Mouse (Mus musculus): ENCODE data around the gene Sav1. TPM values are rescaled to one million over a fixed set of nuclear protein-coding genes. Genes with fewer than 3 reads are reported as not detected.

Gene Sav1
- 9.3 and 11.4 TPM in 2 replicates for polyA plus RNA-seq (2012; rRNA removed)

DNA sequence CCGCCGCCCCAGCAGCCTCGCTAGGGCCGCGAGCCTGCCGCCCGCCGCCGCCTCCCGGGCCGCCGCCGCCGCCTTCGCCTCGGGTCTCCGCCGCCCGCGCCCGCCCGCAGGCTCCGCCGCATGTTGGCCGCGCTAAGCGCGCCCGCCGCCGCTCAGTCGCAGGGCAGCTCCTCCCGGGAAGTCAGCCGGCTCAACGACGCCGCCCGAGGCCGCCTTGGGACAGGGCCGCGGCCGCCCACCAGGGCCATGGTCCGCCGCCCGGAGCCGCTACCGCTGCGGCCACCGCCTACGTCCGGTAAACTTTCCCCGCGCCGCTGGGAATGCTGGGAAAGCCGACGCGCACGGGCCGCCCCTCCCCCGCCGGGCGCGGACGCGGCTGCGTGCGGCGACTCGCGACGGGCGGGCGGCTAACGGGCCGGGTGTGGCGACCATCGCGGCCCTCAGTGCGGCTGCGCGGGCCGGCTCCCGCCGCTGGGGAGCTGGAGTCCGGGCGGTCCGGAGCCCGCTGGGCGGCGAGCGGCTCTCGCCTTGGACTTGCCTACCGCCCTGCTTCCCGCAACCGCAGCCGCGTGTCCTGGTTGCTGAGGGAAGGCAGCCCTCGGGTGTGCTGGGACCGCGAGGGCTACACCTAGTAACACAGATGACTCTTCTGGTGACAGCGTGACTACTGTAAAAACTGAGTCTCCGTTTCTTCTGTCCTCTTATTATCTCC lies at the start of gene Sav1:
Gene Sav1, minus strand, starts transcription at position 217 of the 712 bp plus-strand sequence.
- WGBS, result under 1% methylated on average over 87 of the region's 102 CpGs
- Histone ChIP-seq H3K4me3 (ENCODE audit: extremely low read depth, insufficient read depth, insufficient read length) (peak within 1 kb of the TSS; percentile 73), H3K27me3 (ENCODE audit: control insufficient read depth, insufficient read depth, low read length) (no peaks in the 10 kb centered on the region), H3K36me3 (ENCODE audit: control insufficient read depth, insufficient read depth, low read length) (peaks cover 16% of the 10 kb centered on the region), H3K4me1 (ENCODE audit: control insufficient read depth, insufficient read depth, insufficient read length) (peaks cover 3% of the 10 kb centered on the region; the same call in 1 of the 2 replicates), H3K27ac (ENCODE audit: insufficient read depth, low read length) (peak within 1 kb of the TSS; percentile 76)
- DNase-seq (ENCODE audit: low read depth in 1 of 2, low spot score in 2 of 2), result peak; percentile 38 to 77
- no peak for TF ChIP-seq CTCF (IDR thresholded peaks at IDR 0.05; ENCODE audit: extremely low read depth, insufficient read depth, insufficient read length, insufficient replicate concordance)
- no peak; the same call in none of the 2 replicates for TF ChIP-seq POLR2A (IDR thresholded peaks at IDR 0.05; ENCODE audit: low read depth, low read length)

DNA sequence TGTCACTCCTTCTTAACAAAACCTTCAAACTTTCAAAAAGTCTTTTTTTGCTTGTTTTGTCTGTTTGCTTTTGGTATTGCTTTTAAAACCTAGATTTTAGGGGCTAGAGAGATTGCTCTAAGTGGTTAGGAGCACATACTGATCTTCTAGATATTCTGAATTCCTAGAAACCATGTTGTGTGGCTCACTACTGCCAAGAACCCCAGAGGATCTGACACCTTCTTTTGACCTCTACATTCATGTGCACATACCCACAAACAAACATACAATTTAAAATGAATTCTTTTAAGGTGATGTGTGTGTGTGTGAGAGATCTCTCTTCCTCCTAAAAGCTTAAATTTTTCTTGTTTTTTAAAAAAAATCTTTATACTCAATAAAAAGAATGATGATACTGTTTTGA lies 39.4 kb upstream of the Sav1 start:
- Histone ChIP-seq H3K27me3 (ENCODE audit: control insufficient read depth, insufficient read depth, low read length) (no peaks in the 10 kb centered on the region), H3K4me1 (ENCODE audit: control insufficient read depth, insufficient read depth, insufficient read length) (no peaks in the 10 kb centered on the region), H3K4me3 (ENCODE audit: extremely low read depth, insufficient read depth, insufficient read length) (no peak overlapping the region), H3K27ac (ENCODE audit: insufficient read depth, low read length) (no peak overlapping the region), H3K36me3 (ENCODE audit: control insufficient read depth, insufficient read depth, low read length) (peaks cover 48% of the 10 kb centered on the region)
- no peak for DNase-seq (ENCODE audit: low read depth in 1 of 2, low spot score in 2 of 2)
- TF ChIP-seq CTCF (IDR thresholded peaks at IDR 0.05; ENCODE audit: extremely low read depth, insufficient read depth, insufficient read length, insufficient replicate concordance) (no peak), POLR2A (IDR thresholded peaks at IDR 0.05; ENCODE audit: low read depth, low read length) (no peak)

DNA sequence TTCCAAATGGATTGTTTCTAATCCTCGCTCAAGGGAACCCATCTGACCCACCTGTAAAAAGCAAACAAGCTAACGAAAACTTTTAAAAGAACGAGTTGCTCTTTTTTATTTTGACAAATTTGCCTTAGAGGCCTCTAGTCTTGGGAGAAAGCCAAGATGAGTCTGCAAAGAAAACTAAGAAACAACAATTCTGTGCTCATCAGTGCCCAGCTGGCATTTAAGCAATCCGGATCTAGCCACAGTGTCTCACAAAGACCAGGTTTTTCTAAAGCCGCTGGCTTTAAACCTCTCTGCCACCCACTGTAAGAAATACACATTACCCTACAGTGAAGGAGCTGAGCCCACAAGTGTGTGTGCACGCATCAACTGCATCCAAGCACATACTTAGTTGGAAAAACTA lies 38.6 kb upstream of the Sav1 start:
- 95% methylated on average over 6 of the region's 6 CpGs for WGBS
- no peaks in the 10 kb centered on the region for H3K27me3 ChIP-seq (ENCODE audit: control insufficient read depth, insufficient read depth, low read length)
- no peak for DNase-seq (ENCODE audit: low read depth in 1 of 2, low spot score in 2 of 2)
- TF ChIP-seq CTCF (IDR thresholded peaks at IDR 0.05; ENCODE audit: extremely low read depth, insufficient read depth, insufficient read length, insufficient replicate concordance), result no peak
- TF ChIP-seq POLR2A (IDR thresholded peaks at IDR 0.05; ENCODE audit: low read depth, low read length), result no peak
- peaks cover 47% of the 10 kb centered on the region for H3K36me3 ChIP-seq (ENCODE audit: control insufficient read depth, insufficient read depth, low read length)
- no peak overlapping the region for H3K4me3 ChIP-seq (ENCODE audit: extremely low read depth, insufficient read depth, insufficient read length)
- no peak overlapping the region for H3K27ac ChIP-seq (ENCODE audit: insufficient read depth, low read length)
- no peaks in the 10 kb centered on the region for H3K4me1 ChIP-seq (ENCODE audit: control insufficient read depth, insufficient read depth, insufficient read length)

- no peak for DNase-seq (ENCODE audit: low read depth in 1 of 2, low spot score in 2 of 2)
- 89% methylated on average over 4 of the region's 4 CpGs for WGBS
- Histone ChIP-seq H3K27ac (ENCODE audit: insufficient read depth, low read length) (no peak overlapping the region), H3K4me3 (ENCODE audit: extremely low read depth, insufficient read depth, insufficient read length) (no peak overlapping the region), H3K27me3 (ENCODE audit: control insufficient read depth, insufficient read depth, low read length) (no peaks in the 10 kb centered on the region), H3K4me1 (ENCODE audit: control insufficient read depth, insufficient read depth, insufficient read length) (no peaks in the 10 kb centered on the region), H3K36me3 (ENCODE audit: control insufficient read depth, insufficient read depth, low read length) (peaks cover 46% of the 10 kb centered on the region)
- TF ChIP-seq POLR2A (IDR thresholded peaks at IDR 0.05; ENCODE audit: low read depth, low read length), result no peak
- no peak for TF ChIP-seq CTCF (IDR thresholded peaks at IDR 0.05; ENCODE audit: extremely low read depth, insufficient read depth, insufficient read length, insufficient replicate concordance)
Observed at GRCm38 (mm10) chr12:70023580-70023979, 36.8 kb upstream of the Sav1 start.

- WGBS, result 56% methylated on average over 4 of the region's 4 CpGs
- no peak overlapping the region for H3K27ac ChIP-seq (ENCODE audit: insufficient read depth, low read length)
- H3K27me3 ChIP-seq (ENCODE audit: control insufficient read depth, insufficient read depth, low read length), result no peaks in the 10 kb centered on the region
- no peak overlapping the region for H3K4me3 ChIP-seq (ENCODE audit: extremely low read depth, insufficient read depth, insufficient read length)
- no peak for TF ChIP-seq CTCF (IDR thresholded peaks at IDR 0.05; ENCODE audit: extremely low read depth, insufficient read depth, insufficient read length, insufficient replicate concordance)
- no peak for TF ChIP-seq POLR2A (IDR thresholded peaks at IDR 0.05; ENCODE audit: low read depth, low read length)
- no peak for DNase-seq (ENCODE audit: low read depth in 1 of 2, low spot score in 2 of 2)
- peaks cover 31% of the 10 kb centered on the region for H3K36me3 ChIP-seq (ENCODE audit: control insufficient read depth, insufficient read depth, low read length)
- no peaks in the 10 kb centered on the region for H3K4me1 ChIP-seq (ENCODE audit: control insufficient read depth, insufficient read depth, insufficient read length)
Observed at GRCm38 (mm10) chr12:70018153-70018552, 31.4 kb upstream of the Sav1 start.

GRCm38 (mm10) chr12:70015936-70016335 lies 29.1 kb upstream of the Sav1 start:
- H3K4me3 ChIP-seq (ENCODE audit: extremely low read depth, insufficient read depth, insufficient read length), result no peak overlapping the region
- no peaks in the 10 kb centered on the region for H3K4me1 ChIP-seq (ENCODE audit: control insufficient read depth, insufficient read depth, insufficient read length)
- TF ChIP-seq POLR2A (IDR thresholded peaks at IDR 0.05; ENCODE audit: low read depth, low read length), result no peak
- TF ChIP-seq CTCF (IDR thresholded peaks at IDR 0.05; ENCODE audit: extremely low read depth, insufficient read depth, insufficient read length, insufficient replicate concordance), result no peak
- no peaks in the 10 kb centered on the region for H3K27me3 ChIP-seq (ENCODE audit: control insufficient read depth, insufficient read depth, low read length)
- no peak for DNase-seq (ENCODE audit: low read depth in 1 of 2, low spot score in 2 of 2)
- H3K36me3 ChIP-seq (ENCODE audit: control insufficient read depth, insufficient read depth, low read length), result peaks cover 32% of the 10 kb centered on the region
- WGBS, result 85% methylated on average over 4 of the region's 4 CpGs
- H3K27ac ChIP-seq (ENCODE audit: insufficient read depth, low read length), result no peak overlapping the region

DNA sequence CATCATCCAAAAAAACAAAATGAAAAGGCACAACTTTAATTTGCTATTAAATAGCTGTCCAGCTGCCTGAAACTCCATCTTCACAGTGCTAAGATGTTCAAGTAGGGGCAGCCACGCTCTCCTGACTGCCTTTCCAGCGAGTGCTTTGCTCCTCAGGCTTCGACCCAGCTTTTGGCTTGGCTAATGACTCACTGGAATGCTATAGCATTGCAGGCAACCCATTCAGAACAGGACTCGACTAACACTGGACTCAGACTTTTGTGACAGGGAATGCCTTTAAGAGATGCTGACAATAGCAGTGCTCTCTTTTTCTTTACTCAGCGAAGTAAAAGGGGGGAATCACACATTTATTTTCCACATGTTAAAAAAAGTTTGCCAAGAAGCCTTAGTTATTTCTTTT lies 24.9 kb upstream of the Sav1 start:
- Histone ChIP-seq H3K27ac (ENCODE audit: insufficient read depth, low read length) (no peak overlapping the region), H3K36me3 (ENCODE audit: control insufficient read depth, insufficient read depth, low read length) (peaks cover 20% of the 10 kb centered on the region), H3K27me3 (ENCODE audit: control insufficient read depth, insufficient read depth, low read length) (no peaks in the 10 kb centered on the region), H3K4me3 (ENCODE audit: extremely low read depth, insufficient read depth, insufficient read length) (no peak overlapping the region), H3K4me1 (ENCODE audit: control insufficient read depth, insufficient read depth, insufficient read length) (no peaks in the 10 kb centered on the region)
- no peak for DNase-seq (ENCODE audit: low read depth in 1 of 2, low spot score in 2 of 2)
- WGBS, result 88% methylated on average over 5 of the region's 5 CpGs
- TF ChIP-seq CTCF (IDR thresholded peaks at IDR 0.05; ENCODE audit: extremely low read depth, insufficient read depth, insufficient read length, insufficient replicate concordance) (no peak), POLR2A (IDR thresholded peaks at IDR 0.05; ENCODE audit: low read depth, low read length) (no peak)
